18 mouse cellular contexts compared by ENCODE assay signal in the genomic region with DNA sequence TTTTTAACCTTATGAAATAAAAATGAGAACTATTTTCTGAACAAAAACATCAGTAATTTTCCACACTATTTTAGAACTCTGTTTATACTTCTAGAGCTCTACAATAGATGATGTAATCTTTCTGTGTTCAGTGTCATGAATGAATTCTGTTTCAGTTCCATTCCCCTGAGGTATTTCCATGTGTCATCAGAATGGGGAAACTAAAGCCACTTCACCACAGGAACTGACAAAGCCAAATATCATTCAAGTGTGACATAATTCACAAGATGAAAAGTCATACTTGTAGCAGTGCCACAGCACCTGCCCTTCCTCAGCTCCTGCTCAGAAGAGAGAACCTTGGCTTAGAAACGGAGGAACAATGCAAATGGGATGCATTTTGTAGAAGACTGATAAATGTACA.
"Had no signal": no experiment of that assay in that cellular context is flagged by ENCODE, and none has a peak within 500 bp of the region (broad histone marks: within the 10 kb centered on the region; RNA-seq: fewer than 3 reads in every experiment).

No protein-coding gene starts in this region.

- H3K36me3 ChIP-seq: limb, embryonic 15.5 days; liver, embryonic 12.5 days; neural tube, embryonic 15.5 days had no signal

- H3K27ac ChIP-seq: kidney, postnatal 0 days; limb, embryonic 15.5 days; liver, embryonic 12.5 days; neural tube, embryonic 15.5 days had no signal

- H3K9ac ChIP-seq: limb, embryonic 15.5 days; liver, embryonic 12.5 days; lung, embryonic 14.5 days; neural tube, embryonic 15.5 days had no signal

- H3K9me3 ChIP-seq: limb, embryonic 15.5 days; liver, embryonic 12.5 days; megakaryocyte, embryonic 14.5 days; neural tube, embryonic 15.5 days had no signal

- H3K4me1 ChIP-seq: limb, embryonic 15.5 days; liver, embryonic 12.5 days; megakaryocyte, embryonic 14.5 days; neural tube, embryonic 15.5 days had no signal

- H3K27me3 ChIP-seq: limb, embryonic 15.5 days; liver, embryonic 12.5 days; megakaryocyte, embryonic 14.5 days; neural tube, embryonic 15.5 days had no signal

- H3K4me3 ChIP-seq: limb, embryonic 15.5 days; liver, embryonic 12.5 days; megakaryocyte, embryonic 14.5 days; neural tube, embryonic 15.5 days had no signal

- ATAC-seq: liver, embryonic 12.5 days; midbrain, embryonic 16.5 days had no signal

- H3K4me2 ChIP-seq: limb, embryonic 15.5 days; liver, embryonic 12.5 days; lung, embryonic 14.5 days; midbrain, embryonic 11.5 days; neural tube, embryonic 15.5 days had no signal

- DNase-seq: kidney, adult 8-10 months; kidney, postnatal 36 days; layer of hippocampus, adult 9-11 months; layer of hippocampus, postnatal 36 days; lung, embryonic 14.5 days; lung, postnatal 10 days; lung, postnatal 4 days; right cerebral cortex, postnatal 4 days; spleen, adult 18-20 months; thymus, adult 18-20 months; thymus, postnatal 14 days had no signal
